8 mouse cellular contexts compared by ENCODE assay signal in genomic region chr13:42866162-42866941, GRCm38 (mm10).
DNase-seq lines count a peak whose midpoint lies in the region; TF ChIP-seq lines count a peak whose summit lies in the region.

No protein-coding gene starts in this region.

- no peak for TF ChIP-seq EP300 in heart, adult 2 months (IDR thresholded peaks at IDR 0.05; ENCODE audit: insufficient read depth, low read depth, low read length)

- H3K27me3 ChIP-seq in heart, adult 2 months (ENCODE audit: control insufficient read depth, insufficient read depth, low read length) = no peaks in the 10 kb centered on the region
- peaks cover 8% of the 10 kb centered on the region; the same call in 1 of the 2 replicates for H3K27me3 ChIP-seq in limb, embryonic 10.5 days (ENCODE audit: low read depth, poor library complexity, severe bottlenecking)

- H3K27ac ChIP-seq in heart, adult 2 months = peak overlapping the region; percentile 82
- H3K27ac ChIP-seq in limb, embryonic 10.5 days = peak overlapping the region; percentile 42

- peak overlapping the region; percentile 88 for H3K9ac ChIP-seq in heart, adult 2 months (ENCODE audit: low read depth, low read length)

- no peaks in the 10 kb centered on the region for H3K9me3 ChIP-seq in limb, embryonic 10.5 days (replicated peaks)

- no peaks in the 10 kb centered on the region for H3K79me2 ChIP-seq in heart, adult 2 months (replicated peaks; ENCODE audit: control insufficient read depth, insufficient read depth, low read length)

- 4% methylated on average over 21 of the region's 21 CpGs for WGBS in heart, adult 2 months
- WGBS in limb, embryonic 10.5 days = 4% methylated on average over 21 of the region's 21 CpGs

- peaks cover 3% of the 10 kb centered on the region; the same call in 1 of the 2 replicates for H3K36me3 ChIP-seq in heart, adult 2 months (ENCODE audit: control insufficient read depth, insufficient read depth, low read length)
- H3K36me3 ChIP-seq in limb, embryonic 10.5 days = no peaks in the 10 kb centered on the region

- no peak for TF ChIP-seq CTCF in heart, adult 2 months (IDR thresholded peaks at IDR 0.05)

- intact Hi-C loops in heart, adult 2 months (cut with DNase I) = no loop called here

- 0 out of 2 replicates have a peak, but pooled peaks have one; percentile 22 for TF ChIP-seq POLR2A in heart, adult 2 months (IDR thresholded peaks at IDR 0.05; ENCODE audit: insufficient read depth, low read depth, low read length)

- H3K4me1 ChIP-seq in heart, adult 2 months (ENCODE audit: control insufficient read depth, insufficient read depth, low read length) = peaks cover 1% of the 10 kb centered on the region
- H3K4me1 ChIP-seq in limb, embryonic 10.5 days = peaks cover 10% of the 10 kb centered on the region

- peak overlapping the region; percentile 57 for H3K4me3 ChIP-seq in heart, adult 2 months
- peak overlapping the region; percentile 51 for H3K4me3 ChIP-seq in limb, embryonic 10.5 days

- peak; percentile 61 to 75 for DNase-seq in adrenal gland, postnatal 36 days
- peak; percentile 41 for DNase-seq in embryo, embryonic 9.5 days (ENCODE audit: extremely low spot score)
- peak; percentile 71 to 73 for DNase-seq in heart, adult 2 months
- peak; percentile 30 for DNase-seq in kidney, adult 18-20 months
- peak; percentile 42 for DNase-seq in limb, embryonic 10.5 days (ENCODE audit: low spot score)
- DNase-seq in mesoderm, embryonic 11.5 days (ENCODE audit: low read depth, low spot score) = peak; percentile 49
- DNase-seq in right cerebral cortex, postnatal 36 days (ENCODE audit: low spot score in 2 of 2) = peak; percentile 36 to 44
- no peak for DNase-seq in thymus, postnatal 25 days
